Mouse (Mus musculus) ES-Bruce4 (cell line): ENCODE data around the gene Maml3.

ENCODE experiments used
- CTCF ChIP-seq: IDR thresholded peaks from one replicate; pipeline ENCODE4 v1.8.1; 2011; ENCODE audit warnings: low read depth, low read length
- POLR2A ChIP-seq: IDR thresholded peaks from one replicate; pipeline ENCODE4 v1.8.1; 2011; ENCODE audit warnings: low read length; ENCODE audit not compliant: insufficient read depth

- TF ChIP-seq CTCF (no peak), POLR2A (no peak)
These were observed 74.8 kb downstream of the Maml3 start for GRCm38 (mm10) chr3:52030114-52030513.
